ENCODE assay signal across 8 mouse cellular contexts in the genomic region with DNA sequence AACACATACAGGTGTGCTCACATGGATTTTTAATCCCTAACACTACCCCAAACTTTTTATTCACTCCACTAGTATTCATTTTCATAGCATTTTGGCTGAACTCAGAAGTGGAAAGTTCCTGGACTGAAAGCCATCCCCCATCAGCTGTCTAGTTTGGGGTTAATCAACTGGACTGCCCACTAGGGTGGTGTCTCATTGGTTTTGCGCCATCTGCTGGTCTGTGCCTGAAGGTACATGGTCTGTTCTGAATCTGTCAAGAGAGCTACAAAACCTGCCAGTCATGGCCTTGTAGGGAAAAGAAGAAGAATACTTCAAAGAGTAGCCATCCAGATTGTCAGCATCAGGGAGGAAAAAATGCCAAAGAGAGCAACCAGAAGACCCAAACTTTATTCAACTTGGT.
DNase-seq lines count a peak whose midpoint lies in the region; ATAC-seq and TF ChIP-seq lines count a peak whose summit lies in the region.

No protein-coding gene starts in this region.

- no peaks in the 10 kb centered on the region for H3K27me3 ChIP-seq in heart, embryonic 12.5 days (replicated peaks)
- no peaks in the 10 kb centered on the region for H3K27me3 ChIP-seq in kidney, adult 2 months (replicated peaks; ENCODE audit: control insufficient read depth, insufficient read depth, low read length)
- no peaks in the 10 kb centered on the region for H3K27me3 ChIP-seq in testis, adult 2 months (ENCODE audit: control insufficient read depth, insufficient read depth, low read length)

- no peak overlapping the region for H3K27ac ChIP-seq in heart, embryonic 12.5 days (ENCODE audit: poor library complexity, severe bottlenecking)
- no peak overlapping the region for H3K27ac ChIP-seq in kidney, adult 2 months (ENCODE audit: insufficient read depth, low read depth, low read length)
- no peak overlapping the region for H3K27ac ChIP-seq in testis, adult 2 months (ENCODE audit: control insufficient read depth, insufficient read depth, low read depth, low read length)

- ATAC-seq in heart, embryonic 12.5 days (ENCODE audit: insufficient number of reproducible peaks, low FRiP score) = no peak
- peak; percentile 80 for ATAC-seq in common myeloid progenitor, adult 5-6 weeks (replicated peaks; ENCODE audit: low read depth, poor library complexity, severe bottlenecking)

- peak; percentile 87 for DNase-seq in heart, adult 11 months
- DNase-seq in 416B (ENCODE audit: low read depth) (peak; percentile 55), adipocyte (ENCODE audit: low spot score) (peak; percentile 71)
- DNase-seq in kidney, adult 2 months = peak; percentile 57
- DNase-seq in lung, postnatal 4 days = peak; percentile 48 to 68

- H3K4me2 ChIP-seq in heart, embryonic 12.5 days = no peak overlapping the region

- no peak overlapping the region for H3K4me3 ChIP-seq in heart, embryonic 12.5 days
- H3K4me3 ChIP-seq in kidney, adult 2 months (ENCODE audit: insufficient read depth, low read depth, low read length) = no peak overlapping the region
- no peak overlapping the region for H3K4me3 ChIP-seq in testis, adult 2 months (ENCODE audit: control insufficient read depth, low read depth, low read length)

- 0% methylated on average over 1 of the region's 1 CpGs for WGBS in heart, embryonic 12.5 days
- 0% methylated on average over 1 of the region's 1 CpGs for WGBS in kidney, adult 2 months

- no peak for TF ChIP-seq POLR2A in kidney, adult 2 months (IDR thresholded peaks at IDR 0.05; ENCODE audit: low read depth, low read length)
- TF ChIP-seq POLR2A in testis, adult 2 months (IDR thresholded peaks at IDR 0.05; ENCODE audit: control insufficient read depth, low read depth, low read length) = no peak

- H3K36me3 ChIP-seq in heart, embryonic 12.5 days = no peaks in the 10 kb centered on the region
- no peaks in the 10 kb centered on the region for H3K36me3 ChIP-seq in kidney, adult 2 months (ENCODE audit: control insufficient read depth, insufficient read depth, low read length)
- no peaks in the 10 kb centered on the region for H3K36me3 ChIP-seq in testis, adult 2 months (ENCODE audit: control insufficient read depth, insufficient read depth, low read length)

- H3K9me3 ChIP-seq in heart, embryonic 12.5 days (replicated peaks) = 0 out of 2 replicates have a peak, but pooled peaks cover 3% of the 10 kb centered on the region

- H3K9ac ChIP-seq in heart, embryonic 12.5 days = no peak overlapping the region

- peak; percentile 82 for TF ChIP-seq CTCF in kidney, adult 2 months (conservative IDR thresholded peaks at IDR 0.05; ENCODE audit: insufficient read depth, insufficient read length, low read depth, low read length)
- peak; percentile 35; the same call in 1 of the 2 replicates for TF ChIP-seq CTCF in testis, adult 2 months (IDR thresholded peaks at IDR 0.05; ENCODE audit: control insufficient read depth, insufficient read depth, insufficient replicate concordance, low read depth, low read length)

- no peaks in the 10 kb centered on the region for H3K4me1 ChIP-seq in heart, embryonic 12.5 days (replicated peaks)
- no peaks in the 10 kb centered on the region for H3K4me1 ChIP-seq in kidney, adult 2 months (ENCODE audit: control insufficient read depth, insufficient read depth, low read length)
- no peaks in the 10 kb centered on the region for H3K4me1 ChIP-seq in testis, adult 2 months (ENCODE audit: control insufficient read depth, insufficient read depth, low read length)
